ENCODE assay signal across 14 mouse cellular contexts in the genomic region with DNA sequence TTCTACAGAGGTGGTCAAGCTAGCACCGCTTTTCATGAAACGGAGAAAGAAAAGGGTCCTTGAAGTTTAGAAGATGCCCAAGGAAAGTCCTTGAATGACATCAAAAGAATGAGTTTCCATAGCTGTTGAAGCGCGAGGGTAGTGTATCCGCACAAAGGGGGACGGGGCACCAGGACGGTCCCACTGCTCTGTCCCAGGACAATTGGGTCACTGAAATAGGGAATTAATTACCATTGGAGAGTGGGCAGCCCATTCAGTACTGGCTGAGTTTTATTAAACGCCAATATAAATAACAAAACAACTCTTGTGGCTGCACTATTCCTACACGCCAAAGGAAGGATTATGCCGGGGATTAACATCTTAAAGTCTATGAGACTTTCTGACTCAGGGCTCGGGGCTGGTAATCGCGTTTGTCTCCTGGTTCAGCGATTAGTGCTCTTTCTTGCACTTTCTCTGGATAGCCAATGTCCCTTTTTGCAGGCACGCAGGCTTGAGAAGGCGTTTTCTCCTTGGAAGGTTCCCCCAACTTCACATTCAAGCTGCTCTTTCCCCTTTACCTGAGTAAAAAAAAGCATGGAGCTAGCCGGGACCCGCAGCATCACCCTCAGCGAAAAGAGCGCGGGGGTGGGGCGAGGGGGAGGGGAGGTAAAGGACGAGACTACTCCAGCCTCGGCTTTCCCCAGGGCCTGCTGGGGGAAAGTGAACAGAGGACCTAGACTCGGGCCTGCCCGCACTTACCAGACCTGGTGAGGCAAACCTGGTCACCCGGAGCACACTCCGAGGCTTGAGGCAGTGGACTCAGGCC. TPM values are rescaled to one million over a fixed set of nuclear protein-coding genes. Genes with fewer than 3 reads are reported as not detected.
A peak's percentile ranks its signal among the peaks of the same experiment; 100 is the strongest.
DNase-seq lines count a peak whose midpoint lies in the region; ATAC-seq and TF ChIP-seq lines count a peak whose summit lies in the region.
"Had no signal": no experiment of that assay in that cellular context is flagged by ENCODE, and none has a peak within 500 bp of the region (broad histone marks: within the 10 kb centered on the region; RNA-seq: fewer than 3 reads in every experiment).

No protein-coding gene starts in this region.

- no peak for TF ChIP-seq POLR2A in heart, adult 2 months (IDR thresholded peaks at IDR 0.05; ENCODE audit: insufficient read depth, low read depth, low read length)

- ATAC-seq in neural tube, embryonic 15.5 days (ENCODE audit: low FRiP score) = no peak
- ATAC-seq in hindbrain, embryonic 13.5 days (ENCODE audit: low FRiP score) = no peak
- ATAC-seq: liver, postnatal 0 days; Patski had no signal

- H3K36me3 ChIP-seq in heart, adult 2 months (ENCODE audit: control insufficient read depth, insufficient read depth, low read length) = no peaks in the 10 kb centered on the region
- no peaks in the 10 kb centered on the region for H3K36me3 ChIP-seq in neural tube, embryonic 15.5 days
- H3K36me3 ChIP-seq in hindbrain, embryonic 13.5 days = no peaks in the 10 kb centered on the region

- no peak overlapping the region for H3K9ac ChIP-seq in heart, adult 2 months (ENCODE audit: low read depth, low read length)
- H3K9ac ChIP-seq in neural tube, embryonic 15.5 days (replicated peaks) = no peak overlapping the region
- H3K9ac ChIP-seq in hindbrain, embryonic 13.5 days = no peak overlapping the region
- H3K9ac ChIP-seq: liver, postnatal 0 days had no signal

- WGBS in heart, adult 2 months = 5% methylated on average over 28 of the region's 28 CpGs
- 2% methylated on average over 28 of the region's 28 CpGs for WGBS in neural tube, embryonic 15.5 days
- under 1% methylated on average over 28 of the region's 28 CpGs for WGBS in hindbrain, embryonic 13.5 days

- no peak overlapping the region for H3K27ac ChIP-seq in heart, adult 2 months
- H3K27ac ChIP-seq in neural tube, embryonic 15.5 days (replicated peaks) = no peak overlapping the region
- H3K27ac ChIP-seq in hindbrain, embryonic 13.5 days = no peak overlapping the region; the same call in 1 of the 2 replicates

- no peaks in the 10 kb centered on the region; the same call in 1 of the 2 replicates for H3K4me1 ChIP-seq in heart, adult 2 months (ENCODE audit: control insufficient read depth, insufficient read depth, low read length)
- peaks cover 27% of the 10 kb centered on the region for H3K4me1 ChIP-seq in neural tube, embryonic 15.5 days
- H3K4me1 ChIP-seq in hindbrain, embryonic 13.5 days (replicated peaks) = peaks cover 44% of the 10 kb centered on the region

- no peak overlapping the region for H3K4me2 ChIP-seq in neural tube, embryonic 15.5 days
- peak overlapping the region; percentile 28; the same call in 1 of the 2 replicates for H3K4me2 ChIP-seq in hindbrain, embryonic 13.5 days

- TF ChIP-seq CTCF in heart, adult 2 months (IDR thresholded peaks at IDR 0.05) = no peak

- TF ChIP-seq EP300 in heart, adult 2 months (IDR thresholded peaks at IDR 0.05; ENCODE audit: insufficient read depth, low read depth, low read length) = no peak

- peaks cover 34% of the 10 kb centered on the region for H3K27me3 ChIP-seq in heart, adult 2 months (ENCODE audit: control insufficient read depth, insufficient read depth, low read length)
- H3K27me3 ChIP-seq in neural tube, embryonic 15.5 days (replicated peaks) = peaks cover 88% of the 10 kb centered on the region
- peaks cover 81% of the 10 kb centered on the region for H3K27me3 ChIP-seq in hindbrain, embryonic 13.5 days

- no peaks in the 10 kb centered on the region for H3K9me3 ChIP-seq in neural tube, embryonic 15.5 days (replicated peaks)
- no peaks in the 10 kb centered on the region for H3K9me3 ChIP-seq in hindbrain, embryonic 13.5 days

- no peak overlapping the region for H3K4me3 ChIP-seq in heart, adult 2 months
- no peak overlapping the region for H3K4me3 ChIP-seq in neural tube, embryonic 15.5 days (replicated peaks)
- no peak overlapping the region for H3K4me3 ChIP-seq in hindbrain, embryonic 13.5 days

- no peaks in the 10 kb centered on the region for H3K79me2 ChIP-seq in heart, adult 2 months (replicated peaks; ENCODE audit: control insufficient read depth, insufficient read depth, low read length)

- intact Hi-C loops in heart, adult 2 months (cut with DNase I) = loop anchor here (5.0 kb wide), 1 partner anchor 320 kb away; no protein-coding TSS in a partner anchor
- intact Hi-C loops in heart, postnatal 10 days (cut with DNase I) = loop anchor here (5.0 kb wide), 1 partner anchor 210 kb away; a partner anchor contains a TSS

- DNase-seq in heart, adult 2 months = peak; percentile 4 to 27
- DNase-seq in heart, postnatal 10 days = no peak
- DNase-seq in neural tube, embryonic 10.5 days (ENCODE audit: extremely low spot score, low spot score) = peak; percentile 72
- DNase-seq in retina, postnatal 1 day = peak; percentile 67
- DNase-seq in gastrocnemius, postnatal 25 days = no peak
- DNase-seq in frontal cortex, postnatal 36 days (ENCODE audit: low spot score in 2 of 2) = no peak
- DNase-seq: gastrocnemius, postnatal 10 days; kidney, adult 11 months; liver, postnatal 0 days; right cerebral cortex, postnatal 25 days had no signal

RNA-seq across cellular contexts. Expression of a gene that starts 5.6 kb away (rescaled TPM):
- total RNA-seq in heart, adult 2 months (2021) = not detected
- polyA plus RNA-seq in heart, adult 2 months (2012; rRNA removed) = not detected in 2 replicates
- not detected for total RNA-seq in heart, postnatal 10 days (2021)
- 1.8 and 2.8 TPM in 2 replicates for polyA plus RNA-seq in neural tube, embryonic 15.5 days (2015; fragmentation: Nextera tagmentation; extraction: Ambion mirVana)
- polyA plus RNA-seq in hindbrain, embryonic 13.5 days (2015; fragmentation: Nextera tagmentation; extraction: Ambion mirVana) = 14.9 and 17.5 TPM in 2 replicates
- not detected for total RNA-seq in gastrocnemius, postnatal 25 days (2021)
- total RNA-seq: gastrocnemius, postnatal 10 days; left cerebral cortex, adult 18-20 months had no signal
- polyA plus RNA-seq: liver, postnatal 0 days; Patski had no signal

Comparison
In these comparisons a context has a peak if more than half of its experiments do, and no peak if none do; other contexts are left out.
1. DNase-seq: peak in heart, adult 2 months (2 of 2), neural tube, embryonic 10.5 days (single experiment) and retina, postnatal 1 day (single experiment); none in heart, postnatal 10 days (0 of 2), gastrocnemius, postnatal 25 days (single experiment) and frontal cortex, postnatal 36 days (0 of 2).